Mouse (Mus musculus) G1E (cell line): ENCODE results near the gene Gm10198.

ENCODE experiments used
- CTCF ChIP-seq: IDR thresholded peaks from 2 replicates; pipeline ENCODE4 v1.5.1; 2012; ENCODE audit warnings: low read depth, low read length, inconsistent platforms, mixed read lengths
- GATA1 ChIP-seq: IDR thresholded peaks from 2 replicates; pipeline ENCODE4 v1.6.1; 2012; ENCODE audit warnings: borderline replicate concordance, low read length, inconsistent platforms, mixed read lengths
- GATA2 ChIP-seq: IDR thresholded peaks from 2 replicates; pipeline ENCODE4 v1.6.1; 2012; ENCODE audit warnings: low read depth, low read length, inconsistent platforms, borderline replicate concordance
- POLR2AphosphoS5 ChIP-seq: IDR thresholded peaks from 2 replicates; pipeline ENCODE4 v1.6.1; 2012; ENCODE audit warnings: low read depth, low read length, inconsistent platforms; ENCODE audit not compliant: insufficient replicate concordance
- TAL1 ChIP-seq: conservative IDR thresholded peaks from 2 replicates; pipeline ENCODE4 v1.6.1; 2012; ENCODE audit warnings: low read depth, low read length, inconsistent platforms, mixed read lengths

GRCm38 (mm10) chr13:111622425-111622824, 29.8 kb downstream of the Gm10198 start:
- no peak for TF ChIP-seq GATA1
- no peak for TF ChIP-seq CTCF
- TF ChIP-seq TAL1, result no peak
- TF ChIP-seq POLR2AphosphoS5, result no peak
- TF ChIP-seq GATA2, result no peak
